Mouse (Mus musculus) olfactory bulb, adult 2 months (tissue): ENCODE data around the gene Zcchc24. TPM values are rescaled to one million over a fixed set of nuclear protein-coding genes. Genes with fewer than 3 reads are reported as not detected.

Experiments used
- H3K27ac ChIP-seq: fragments of 200-500 bp; 2 replicates; pipeline ENCODE4 v1.5.1; 2012; ENCODE audit warnings: low read depth, low read length; ENCODE audit not compliant: insufficient read depth
- H3K4me1 ChIP-seq: fragments of 200-500 bp; 2 replicates; pipeline ENCODE4 v1.6.1; 2012; ENCODE audit warnings: low read length; ENCODE audit not compliant: control insufficient read depth, insufficient read depth
- H3K4me3 ChIP-seq: fragments of 200-500 bp; 2 replicates; pipeline ENCODE4 v1.5.1; 2012; ENCODE audit warnings: mild to moderate bottlenecking, low read depth, low read length, moderate library complexity; ENCODE audit not compliant: insufficient read depth
- CTCF ChIP-seq: fragments of 200-500 bp; IDR thresholded peaks from 2 replicates; pipeline ENCODE4 v1.5.1; 2012; ENCODE audit warnings: low read depth, mild to moderate bottlenecking, low read length, moderate library complexity; ENCODE audit not compliant: insufficient read depth
- POLR2A ChIP-seq: fragments of 200-500 bp; IDR thresholded peaks from 2 replicates; pipeline ENCODE4 v1.6.1; 2012; ENCODE audit warnings: mild to moderate bottlenecking, low read depth, low read length, moderate library complexity; ENCODE audit not compliant: insufficient read depth
- WGBS: fragments of 180-500 bp; shearing (Covaris S2); methylation state at CpG from one replicate; pipeline ENCODE4 v1.1.7; 2018; 5-methylcytosine and 5-hydroxymethylcytosine counted together
- polyA plus RNA-seq: library from polyadenylated mRNA; stranded (reverse); fragments of >200 nt; gene quantifications from 2 replicates; pipeline ENCODE4 v1.2.4, GENCODE M21; 2012; ENCODE audit warnings: low replicate concordance; ENCODE audit not compliant: missing spikeins, insufficient read depth, insufficient read length

Gene Zcchc24
- polyA plus RNA-seq, 1 experiment = not detected

- TF ChIP-seq CTCF = no peak
- TF ChIP-seq POLR2A = no peak
- H3K4me1 ChIP-seq = peaks cover 11% of the 10 kb centered on the region
- no peak overlapping the region for H3K4me3 ChIP-seq
- H3K27ac ChIP-seq = no peak overlapping the region
- 29% methylated on average over 10 of the region's 10 CpGs for WGBS
Observed at GRCm38 (mm10) chr14:25795561-25796174, 26.8 kb upstream of the Zcchc24 start.

DNA sequence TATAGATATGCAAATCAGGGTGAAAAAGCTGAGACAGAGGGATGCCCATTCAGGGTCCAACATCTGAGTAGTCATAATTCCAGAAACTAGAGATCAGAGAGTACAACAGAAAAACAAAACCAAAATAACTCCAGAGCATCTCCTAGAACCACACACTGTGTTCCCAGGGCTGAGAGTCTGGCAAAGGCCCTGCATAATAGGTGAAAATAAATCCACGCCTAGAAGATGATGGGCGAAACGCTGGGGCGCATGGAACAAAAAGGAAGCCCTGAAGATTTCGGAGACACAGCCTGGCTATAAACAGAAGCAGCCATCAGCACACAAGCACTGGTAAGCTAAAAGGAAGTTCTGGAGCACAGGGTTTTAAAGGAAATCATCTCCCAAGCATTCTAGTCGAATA lies 26.2 kb upstream of the Zcchc24 start:
- H3K27ac ChIP-seq = peak overlapping the region; percentile 71; the same call in 1 of the 2 replicates
- 27% methylated on average over 6 of the region's 6 CpGs for WGBS
- no peak overlapping the region for H3K4me3 ChIP-seq

GRCm38 (mm10) chr14:25794331-25794730 lies 25.5 kb upstream of the Zcchc24 start:
- H3K4me1 ChIP-seq = peaks cover 9% of the 10 kb centered on the region
- WGBS = 99% methylated on average over 2 of the region's 2 CpGs
- no peak overlapping the region for H3K4me3 ChIP-seq
- TF ChIP-seq POLR2A = no peak
- no peak for TF ChIP-seq CTCF
- H3K27ac ChIP-seq = no peak overlapping the region

More for the DNA sequence above, 26.2 kb upstream of the Zcchc24 start:
- TF ChIP-seq CTCF (no peak), POLR2A (no peak)
- peaks cover 10% of the 10 kb centered on the region for H3K4me1 ChIP-seq

DNA sequence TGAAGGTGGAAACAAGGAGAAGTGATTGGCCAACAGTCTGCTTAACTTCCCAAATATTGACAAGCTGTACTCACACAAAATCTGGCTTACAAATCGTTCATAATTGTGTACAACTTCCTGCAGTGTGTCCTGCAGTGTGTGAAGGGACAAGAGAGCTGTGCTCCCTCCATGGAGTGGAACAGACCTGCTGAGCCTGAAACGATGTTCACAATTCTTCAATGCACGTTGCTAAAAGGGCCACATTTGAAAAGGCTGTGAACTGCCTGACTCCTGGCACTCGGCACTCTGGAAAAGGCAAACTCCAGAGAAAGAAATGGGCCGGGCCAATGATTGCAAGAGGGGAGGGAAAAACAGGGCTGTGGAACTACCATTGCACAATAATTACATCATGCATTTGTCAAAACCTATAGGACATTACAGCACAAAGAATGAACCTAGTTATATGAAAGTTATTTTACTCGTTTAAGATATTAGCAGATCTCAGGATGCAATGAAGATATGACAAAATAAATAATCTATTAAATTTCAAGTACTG lies 22.0 kb upstream of the Zcchc24 start:
- no peak overlapping the region for H3K27ac ChIP-seq
- 56% methylated on average over 6 of the region's 6 CpGs for WGBS

DNA sequence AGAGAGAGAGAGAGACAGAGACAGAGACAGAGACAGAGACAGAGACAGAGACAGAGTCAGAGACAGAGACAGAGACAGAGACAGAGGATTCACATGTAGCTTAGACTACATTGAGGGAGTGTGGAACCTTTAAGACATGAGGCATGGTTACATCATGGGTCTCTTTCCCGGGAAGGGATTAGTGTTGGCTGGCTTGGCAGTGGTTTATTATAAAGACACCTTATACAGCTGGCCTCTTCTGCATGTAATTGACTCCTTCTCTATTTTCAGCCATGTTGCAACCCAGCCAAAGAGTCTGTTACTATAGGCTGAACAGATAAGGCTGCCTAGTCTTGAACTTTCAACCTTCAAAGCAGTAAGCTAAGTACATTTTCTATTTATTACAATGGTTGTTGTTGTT lies 21.1 kb upstream of the Zcchc24 start:
- 65% methylated on average over 1 of the region's 1 CpGs for WGBS
- H3K4me1 ChIP-seq = no peaks in the 10 kb centered on the region
- H3K4me3 ChIP-seq = no peak overlapping the region
- no peak overlapping the region for H3K27ac ChIP-seq
- TF ChIP-seq CTCF (no peak), POLR2A (no peak)

More for the DNA sequence above, 22.0 kb upstream of the Zcchc24 start:
- Histone ChIP-seq H3K4me3 (no peak overlapping the region), H3K4me1 (peaks cover 2% of the 10 kb centered on the region)
- no peak for TF ChIP-seq POLR2A
- no peak for TF ChIP-seq CTCF

DNA sequence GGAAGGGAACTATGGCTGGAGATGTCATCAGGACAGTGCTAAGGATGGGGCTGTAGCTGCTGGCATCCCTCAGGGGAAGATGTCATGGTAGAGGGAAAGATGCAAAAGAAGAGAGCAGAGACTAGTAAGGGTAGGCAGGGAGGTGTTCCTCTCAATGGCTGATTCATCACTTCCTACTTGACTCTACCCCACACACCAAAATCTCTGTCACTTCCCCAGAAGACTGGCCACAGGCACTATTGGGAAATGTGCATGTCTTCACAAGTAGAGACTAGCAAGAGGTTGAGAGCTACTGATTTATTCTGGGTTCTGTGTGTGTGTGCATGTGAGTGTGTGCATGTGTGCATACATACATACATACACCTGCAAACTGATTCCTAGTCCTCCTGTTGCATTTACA lies 20.4 kb upstream of the Zcchc24 start:
- TF ChIP-seq CTCF = no peak
- no peak for TF ChIP-seq POLR2A
- H3K4me1 ChIP-seq = no peaks in the 10 kb centered on the region
- no peak overlapping the region for H3K27ac ChIP-seq
- no peak overlapping the region for H3K4me3 ChIP-seq

DNA sequence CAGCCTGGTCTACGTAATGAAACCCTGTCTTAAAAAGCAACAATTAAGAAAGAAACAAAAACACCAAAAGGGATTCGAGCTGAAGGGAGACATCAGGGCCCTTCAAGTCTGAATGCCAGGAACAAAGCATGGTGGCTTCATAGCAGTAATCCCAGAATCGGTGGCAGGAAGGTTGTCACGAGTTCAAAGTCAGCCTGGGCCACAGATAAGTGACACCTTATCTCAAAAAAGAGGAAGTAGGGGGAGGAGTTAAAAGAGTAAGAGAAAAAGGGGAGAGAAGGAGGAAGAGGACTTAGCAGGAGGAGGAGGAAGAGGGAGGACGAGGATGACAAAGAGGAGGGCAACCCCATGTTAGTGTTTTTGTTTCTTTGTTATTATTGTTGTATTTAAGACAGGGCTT lies 19.4 kb upstream of the Zcchc24 start:
- Histone ChIP-seq H3K27ac (no peak overlapping the region), H3K4me3 (no peak overlapping the region), H3K4me1 (no peaks in the 10 kb centered on the region)
- 75% methylated on average over 5 of the region's 5 CpGs for WGBS
- TF ChIP-seq POLR2A (no peak), CTCF (no peak)

DNA sequence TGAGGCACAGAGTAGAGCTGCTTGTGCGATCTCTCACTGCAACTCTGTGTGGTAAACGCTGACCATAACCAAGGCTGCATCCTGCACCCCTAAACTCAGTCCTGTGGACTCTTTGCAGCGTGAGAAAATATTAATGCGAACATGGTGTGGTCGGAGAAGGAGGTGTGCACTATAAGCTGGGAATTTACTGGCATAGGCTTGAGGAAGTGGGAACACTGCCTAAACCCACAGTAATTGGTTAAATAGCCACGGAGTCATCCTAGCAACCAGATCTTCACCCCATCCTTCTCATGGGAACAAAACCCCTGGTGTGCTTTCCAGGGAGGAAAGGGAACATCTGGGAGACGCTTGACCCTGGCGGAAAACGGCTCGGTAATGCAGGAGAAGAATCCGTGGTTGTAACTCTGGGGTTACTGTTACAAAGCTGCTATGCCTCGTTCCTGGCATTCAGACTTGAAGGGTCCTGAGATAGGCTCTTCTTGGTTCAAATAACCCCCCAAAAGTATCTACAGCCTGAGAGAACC lies 18.6 kb upstream of the Zcchc24 start:
- Histone ChIP-seq H3K27ac (no peak overlapping the region), H3K4me1 (no peaks in the 10 kb centered on the region), H3K4me3 (no peak overlapping the region)
- no peak for TF ChIP-seq CTCF
- TF ChIP-seq POLR2A = no peak
- 67% methylated on average over 12 of the region's 12 CpGs for WGBS

- H3K4me3 ChIP-seq = no peak overlapping the region
- H3K27ac ChIP-seq = no peak overlapping the region
- H3K4me1 ChIP-seq = no peaks in the 10 kb centered on the region
- WGBS = 60% methylated on average over 5 of the region's 5 CpGs
- TF ChIP-seq CTCF = no peak
- TF ChIP-seq POLR2A = no peak
Observed at GRCm38 (mm10) chr14:25786959-25787358, 18.1 kb upstream of the Zcchc24 start.
